Comparison of ENCODE assay signal across 8 mouse cellular contexts in genomic region chr11:50850177-50850735, GRCm38 (mm10). TPM values are rescaled to one million over a fixed set of nuclear protein-coding genes. Genes with fewer than 3 reads are reported as not detected.
A peak's percentile ranks its signal among the peaks of the same experiment; 100 is the strongest.
DNase-seq lines count a peak whose midpoint lies in the region; ATAC-seq and TF ChIP-seq lines count a peak whose summit lies in the region.

Grm6 (plus strand) TSS chr11:50850685.

- WGBS in embryonic facial prominence, embryonic 14.5 days = 5% methylated on average over 11 of the region's 11 CpGs
- WGBS in limb, embryonic 15.5 days = 2% methylated on average over 11 of the region's 11 CpGs
- WGBS in stomach, embryonic 15.5 days = 2% methylated on average over 11 of the region's 11 CpGs

- peaks cover 3% of the 10 kb centered on the region; the same call in 1 of the 2 replicates for H3K9me3 ChIP-seq in embryonic facial prominence, embryonic 14.5 days (ENCODE audit: control insufficient read depth, low read length)
- H3K9me3 ChIP-seq in limb, embryonic 15.5 days = no peaks in the 10 kb centered on the region
- H3K9me3 ChIP-seq in stomach, embryonic 15.5 days = no peaks in the 10 kb centered on the region

- peaks cover 55% of the 10 kb centered on the region for H3K27me3 ChIP-seq in embryonic facial prominence, embryonic 14.5 days (replicated peaks; ENCODE audit: control insufficient read depth, insufficient read depth, low read length)
- peaks cover 58% of the 10 kb centered on the region for H3K27me3 ChIP-seq in limb, embryonic 15.5 days
- peaks cover 59% of the 10 kb centered on the region for H3K27me3 ChIP-seq in stomach, embryonic 15.5 days (replicated peaks)

- peak within 1 kb of the TSS; percentile 48 for H3K4me3 ChIP-seq in left cerebral cortex, adult 2 months
- H3K4me3 ChIP-seq in embryonic facial prominence, embryonic 14.5 days (ENCODE audit: low read depth, low read length) = peak within 1 kb of the TSS; percentile 43
- H3K4me3 ChIP-seq in limb, embryonic 15.5 days = peak within 1 kb of the TSS; percentile 44
- H3K4me3 ChIP-seq in stomach, embryonic 15.5 days (replicated peaks) = peak within 1 kb of the TSS; percentile 38

- H3K9ac ChIP-seq in embryonic facial prominence, embryonic 14.5 days (ENCODE audit: low read depth, low read length) = peak within 1 kb of the TSS; percentile 44
- H3K9ac ChIP-seq in limb, embryonic 15.5 days = no peak within 1 kb of the TSS
- peak within 1 kb of the TSS; percentile 12; the same call in 1 of the 2 replicates for H3K9ac ChIP-seq in stomach, embryonic 15.5 days

- H3K4me1 ChIP-seq in embryonic facial prominence, embryonic 14.5 days (ENCODE audit: control insufficient read depth, insufficient read depth, low read length) = peaks cover 6% of the 10 kb centered on the region; the same call in 1 of the 2 replicates
- peaks cover 19% of the 10 kb centered on the region for H3K4me1 ChIP-seq in limb, embryonic 15.5 days
- peaks cover 12% of the 10 kb centered on the region for H3K4me1 ChIP-seq in stomach, embryonic 15.5 days

- H3K36me3 ChIP-seq in embryonic facial prominence, embryonic 14.5 days (ENCODE audit: control insufficient read depth, insufficient read depth, low read length) = no peaks in the 10 kb centered on the region
- H3K36me3 ChIP-seq in limb, embryonic 15.5 days = no peaks in the 10 kb centered on the region
- H3K36me3 ChIP-seq in stomach, embryonic 15.5 days = no peaks in the 10 kb centered on the region

- intact Hi-C loops in left cerebral cortex, adult 2 months (cut with DNase I) = no loop called here
- intact Hi-C loops in left cerebral cortex, postnatal 14 days (cut with DNase I) = no loop called here
- intact Hi-C loops in left cerebral cortex, postnatal 10 days (cut with DNase I) = no loop called here

- peak within 1 kb of the TSS; percentile 83 for H3K4me2 ChIP-seq in embryonic facial prominence, embryonic 14.5 days (ENCODE audit: low read depth, low read length)
- peak within 1 kb of the TSS; percentile 91 for H3K4me2 ChIP-seq in limb, embryonic 15.5 days
- peak within 1 kb of the TSS; percentile 78 for H3K4me2 ChIP-seq in stomach, embryonic 15.5 days

- H3K27ac ChIP-seq in left cerebral cortex, adult 2 months = no peak within 1 kb of the TSS
- H3K27ac ChIP-seq in embryonic facial prominence, embryonic 14.5 days (replicated peaks; ENCODE audit: low read depth, low read length) = no peak within 1 kb of the TSS
- no peak within 1 kb of the TSS for H3K27ac ChIP-seq in limb, embryonic 15.5 days
- no peak within 1 kb of the TSS for H3K27ac ChIP-seq in stomach, embryonic 15.5 days

- TF ChIP-seq CTCF in left cerebral cortex, adult 2 months (IDR thresholded peaks at IDR 0.05) = no peak

- no peak for ATAC-seq in embryonic facial prominence, embryonic 14.5 days (ENCODE audit: low read depth)
- no peak for ATAC-seq in limb, embryonic 15.5 days (ENCODE audit: insufficient number of reproducible peaks, low FRiP score, low TSS enrichment, low read depth)
- ATAC-seq in stomach, embryonic 15.5 days (ENCODE audit: insufficient read depth, low FRiP score, low read depth) = no peak

- DNase-seq in left cerebral cortex, adult 2 months (ENCODE audit: extremely low spot score in 1 of 2, low spot score in 2 of 2) = no peak
- no peak for DNase-seq in left cerebral cortex, postnatal 14 days (ENCODE audit: low spot score in 2 of 2)
- DNase-seq in embryonic facial prominence, embryonic 14.5 days (ENCODE audit: low spot score) = peak; percentile 5
- DNase-seq in left cerebral cortex, postnatal 10 days (ENCODE audit: extremely low spot score in 1 of 2, low spot score in 2 of 2) = no peak
- DNase-seq in layer of hippocampus, adult 8-10 months (ENCODE audit: low spot score in 2 of 2) = no peak
- DNase-seq in lung, postnatal 14 days = no peak

RNA-seq across cellular contexts. Expression of gene Grm6, which starts in this region (rescaled TPM):
- not detected for total RNA-seq in left cerebral cortex, adult 2 months (2021)
- not detected for total RNA-seq in left cerebral cortex, postnatal 14 days (2021)
- 0.05 and 0.13 TPM in 2 replicates for polyA plus RNA-seq in embryonic facial prominence, embryonic 14.5 days (2014; fragmentation: Nextera tagmentation; extraction: Ambion mirVana)
- 0.32 and 0.62 TPM in 2 replicates for polyA plus RNA-seq in limb, embryonic 15.5 days (2015; fragmentation: Nextera tagmentation; extraction: Ambion mirVana)
- 0.09 and 0.18 TPM in 2 replicates for polyA plus RNA-seq in stomach, embryonic 15.5 days (2015; fragmentation: Nextera tagmentation; extraction: Ambion mirVana)
- under 1 TPM in 1 of 2 experiments, not detected in 1; 0.08 TPM for total RNA-seq in left cerebral cortex, postnatal 10 days (2021)
- total RNA-seq in layer of hippocampus, adult 8-10 months (2022) = not detected

Comparison
In these comparisons a context has a peak if more than half of its experiments do, and no peak if none do; other contexts are left out.
1. Peak in DNase-seq, H3K4me3 ChIP-seq, H3K9ac ChIP-seq and H3K4me2 ChIP-seq in embryonic facial prominence, embryonic 14.5 days; RNA of the gene not detected or under 1 TPM.